Mouse (Mus musculus) ES-E14 (cell line): Measurements from ENCODE around the gene Dock6.

Experiments
- CHD2 ChIP-seq: IDR thresholded peaks from 2 replicates; pipeline ENCODE4 v1.6.1; 2014; ENCODE audit warnings: mild to moderate bottlenecking, low read depth, low read length, inconsistent platforms
- HCFC1 ChIP-seq: IDR thresholded peaks from 2 replicates; pipeline ENCODE4 v1.6.1; 2012; ENCODE audit warnings: low read length, inconsistent platforms, borderline replicate concordance; ENCODE audit not compliant: insufficient read depth
- MAFK ChIP-seq: IDR thresholded peaks from 2 replicates; pipeline ENCODE4 v1.6.1; 2014; ENCODE audit warnings: mild to moderate bottlenecking, low read depth, low read length, inconsistent platforms; ENCODE audit not compliant: insufficient read depth
- ZC3H11A ChIP-seq: IDR thresholded peaks from 2 replicates; pipeline ENCODE4 v1.6.1; 2012; ENCODE audit warnings: low read depth, mild to moderate bottlenecking, inconsistent platforms, low read length, borderline replicate concordance
- ZNF384 ChIP-seq: IDR thresholded peaks from 2 replicates; pipeline ENCODE4 v1.6.1; 2012; ENCODE audit warnings: low read depth, low read length, inconsistent platforms

DNA sequence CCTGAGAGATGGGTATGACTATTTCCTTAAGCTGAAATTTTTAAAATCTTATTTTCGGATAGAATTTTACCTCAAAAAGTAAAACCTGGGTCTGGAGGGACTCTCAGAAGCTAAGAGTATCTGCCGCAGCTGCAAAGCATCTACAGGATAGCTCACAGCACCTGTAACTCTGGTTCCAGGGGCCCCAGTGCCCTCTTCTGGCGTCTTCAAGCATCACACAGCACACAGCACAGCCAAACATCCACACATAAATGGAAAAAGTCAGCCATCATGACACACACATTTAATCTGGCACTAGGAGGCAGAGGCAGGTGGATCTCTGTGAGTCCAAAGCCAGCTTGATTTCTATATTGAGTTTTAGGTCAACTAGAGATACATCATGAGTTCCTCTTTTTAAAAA is 24.2 kb upstream of the Dock6 start:
- no peak for TF ChIP-seq HCFC1
- TF ChIP-seq CHD2: no peak
- TF ChIP-seq ZC3H11A: no peak
- no peak for TF ChIP-seq MAFK
- TF ChIP-seq ZNF384: no peak
